Mouse (Mus musculus): ENCODE results near the gene Tbx4. TPM values are rescaled to one million over a fixed set of nuclear protein-coding genes. Genes with fewer than 3 reads are reported as not detected.

Gene Tbx4
- total and polyA plus RNA-seq, 3 experiments: 0.12 to 0.64 TPM; not detected in 1

GRCm38 (mm10) chr11:85900291-85900690 is 14.1 kb downstream of the Tbx4 start:
- no peaks in the 10 kb centered on the region for H3K79me2 ChIP-seq (ENCODE audit: control insufficient read depth, insufficient read depth, low read length, poor library complexity)
- no peak for DNase-seq (ENCODE audit: low read depth, low spot score)
- H3K9ac ChIP-seq (ENCODE audit: control insufficient read depth, low read depth, low read length, poor library complexity, severe bottlenecking): no peak overlapping the region
- H3K36me3 ChIP-seq (ENCODE audit: control insufficient read depth in 1 of 2, insufficient read depth in 2 of 2, low read length in 2 of 2): no peaks in the 10 kb centered on the region
- no peaks in the 10 kb centered on the region for H3K4me1 ChIP-seq (ENCODE audit: control insufficient read depth in 1 of 2, insufficient read depth in 2 of 2, low read length in 2 of 2)
- no peaks in the 10 kb centered on the region for H3K9me3 ChIP-seq (replicated peaks; ENCODE audit: insufficient read depth, low read length)
- H3K27ac ChIP-seq (ENCODE audit: control insufficient read depth, low read depth, low read length): no peak overlapping the region
- no peak overlapping the region for H3K4me3 ChIP-seq (ENCODE audit: control insufficient read depth in 1 of 2, insufficient read depth in 1 of 2, low read depth in 2 of 2, low read length in 2 of 2)
- H3K27me3 ChIP-seq (ENCODE audit: control insufficient read depth in 1 of 2, insufficient read depth in 2 of 2, low read length in 2 of 2): peaks cover 7 to 11% of the 10 kb centered on the region in 2 experiments; a peak in 3 of 4 replicates
- no peak for TF ChIP-seq TBP (IDR thresholded peaks at IDR 0.05; ENCODE audit: low read depth, low read length)
- no peak for TF ChIP-seq TAL1 (IDR thresholded peaks at IDR 0.05; ENCODE audit: low read length)
- no peak for TF ChIP-seq NRF1 (IDR thresholded peaks at IDR 0.05; ENCODE audit: insufficient read depth, low read depth, low read length, poor library complexity, severe bottlenecking)
- no peak for TF ChIP-seq USF2 (IDR thresholded peaks at IDR 0.05; ENCODE audit: borderline replicate concordance in 1 of 2, insufficient read depth in 1 of 2, low read depth in 1 of 2, low read length in 2 of 2)
- no peak for TF ChIP-seq ZNF384 (IDR thresholded peaks at IDR 0.05; ENCODE audit: low read depth, low read length)
- no peak for TF ChIP-seq BHLHE40 (IDR thresholded peaks at IDR 0.05; ENCODE audit: borderline replicate concordance, low read depth, low read length)
- no peak for TF ChIP-seq MYB (IDR thresholded peaks at IDR 0.05; ENCODE audit: low read depth, low read length)
- TF ChIP-seq EP300 (IDR thresholded peaks at IDR 0.05; ENCODE audit: low read depth in 1 of 2, low read length in 2 of 2): no peak
- TF ChIP-seq NELFE (IDR thresholded peaks at IDR 0.05; ENCODE audit: low read depth, low read length): no peak
- TF ChIP-seq USF1 (IDR thresholded peaks at IDR 0.05; ENCODE audit: low read depth, low read length): no peak
- TF ChIP-seq MAFK (IDR thresholded peaks at IDR 0.05; ENCODE audit: borderline replicate concordance, low read depth, low read length): no peak
- no peak for TF ChIP-seq MAZ (IDR thresholded peaks at IDR 0.05; ENCODE audit: low read depth, low read length)
- no peak for TF ChIP-seq KAT2A (conservative IDR thresholded peaks at IDR 0.05; ENCODE audit: low read depth, low read length)

GRCm38 (mm10) chr11:85909514-85909913 is 23.3 kb downstream of the Tbx4 start:
- no peak for DNase-seq (ENCODE audit: low read depth, low spot score)
- Histone ChIP-seq H3K4me1 (ENCODE audit: control insufficient read depth in 1 of 2, insufficient read depth in 2 of 2, low read length in 2 of 2) (peaks cover 0 to 12% of the 10 kb centered on the region in 2 experiments; a peak in 2 of 4 replicates), H3K36me3 (ENCODE audit: control insufficient read depth in 1 of 2, insufficient read depth in 2 of 2, low read length in 2 of 2) (peaks cover 0 to 3% of the 10 kb centered on the region in 2 experiments; a peak in 1 of 4 replicates), H3K79me2 (ENCODE audit: control insufficient read depth, insufficient read depth, low read length, poor library complexity) (no peaks in the 10 kb centered on the region), H3K27ac (ENCODE audit: control insufficient read depth, low read depth, low read length) (no peak overlapping the region), H3K4me3 (ENCODE audit: control insufficient read depth in 1 of 2, insufficient read depth in 1 of 2, low read depth in 2 of 2, low read length in 2 of 2) (no peak overlapping the region), H3K27me3 (ENCODE audit: control insufficient read depth in 1 of 2, insufficient read depth in 2 of 2, low read length in 2 of 2) (no peaks in the 10 kb centered on the region; a peak in 1 of 4 replicates), H3K9ac (ENCODE audit: control insufficient read depth, low read depth, low read length, poor library complexity, severe bottlenecking) (no peak overlapping the region), H3K9me3 (replicated peaks; ENCODE audit: insufficient read depth, low read length) (no peaks in the 10 kb centered on the region)
- no peak for TF ChIP-seq NRF1 (IDR thresholded peaks at IDR 0.05; ENCODE audit: insufficient read depth, low read depth, low read length, poor library complexity, severe bottlenecking)
- no peak for TF ChIP-seq ZKSCAN1 (IDR thresholded peaks at IDR 0.05; ENCODE audit: low read depth, low read length)
- no peak for TF ChIP-seq EP300 (IDR thresholded peaks at IDR 0.05; ENCODE audit: low read depth in 1 of 2, low read length in 2 of 2)
- TF ChIP-seq CHD1 (IDR thresholded peaks at IDR 0.05; ENCODE audit: low read depth, low read length): no peak
- TF ChIP-seq TCF12 (IDR thresholded peaks at IDR 0.05; ENCODE audit: low read depth, low read length): no peak
- no peak for TF ChIP-seq MAX (IDR thresholded peaks at IDR 0.05; ENCODE audit: low read length)
- TF ChIP-seq NELFE (IDR thresholded peaks at IDR 0.05; ENCODE audit: low read depth, low read length): no peak
- no peak for TF ChIP-seq SMC3 (IDR thresholded peaks at IDR 0.05; ENCODE audit: low read depth, low read length)
- no peak for TF ChIP-seq MAFK (IDR thresholded peaks at IDR 0.05; ENCODE audit: borderline replicate concordance, low read depth, low read length)
- TF ChIP-seq GATA1 (IDR thresholded peaks at IDR 0.05; ENCODE audit: low read depth, low read length): no peak
- TF ChIP-seq E2F4 (IDR thresholded peaks at IDR 0.05; ENCODE audit: borderline replicate concordance, low read depth, low read length): no peak
- TF ChIP-seq HCFC1 (IDR thresholded peaks at IDR 0.05; ENCODE audit: low read depth, low read length): no peak
- no peak for TF ChIP-seq BHLHE40 (IDR thresholded peaks at IDR 0.05; ENCODE audit: borderline replicate concordance, low read depth, low read length)
- TF ChIP-seq POLR2A (IDR thresholded peaks at IDR 0.05; ENCODE audit: control insufficient read depth in 1 of 2, insufficient read depth in 1 of 2, low read depth in 1 of 2, low read length in 2 of 2, poor library complexity in 1 of 2): no peak
- no peak for TF ChIP-seq RCOR1 (IDR thresholded peaks at IDR 0.05; ENCODE audit: low read depth, low read length)
- no peak for TF ChIP-seq CHD2 (IDR thresholded peaks at IDR 0.05; ENCODE audit: low read length)
- TF ChIP-seq GABPA (IDR thresholded peaks at IDR 0.05; ENCODE audit: low read depth, low read length): no peak

Measured in MEL (cell line).